7 mouse cellular contexts compared by ENCODE assay signal in genomic region chr15:92161163-92162025, GRCm38 (mm10).
DNase-seq lines count a peak whose midpoint lies in the region; ATAC-seq and TF ChIP-seq lines count a peak whose summit lies in the region.

No protein-coding gene starts in this region.

- H3K4me2 ChIP-seq in hindbrain, postnatal 0 days (ENCODE audit: low read depth, low read length), result peak overlapping the region; percentile 54
- H3K4me2 ChIP-seq in midbrain, embryonic 15.5 days, result peak overlapping the region; percentile 57
- H3K4me2 ChIP-seq in intestine, embryonic 15.5 days (replicated peaks), result no peak overlapping the region

- 0 out of 2 replicates have a peak, but pooled peaks cover 8% of the 10 kb centered on the region for H3K4me1 ChIP-seq in hindbrain, postnatal 0 days (ENCODE audit: insufficient read depth, low read length)
- H3K4me1 ChIP-seq in midbrain, embryonic 15.5 days, result peaks cover 11% of the 10 kb centered on the region
- H3K4me1 ChIP-seq in intestine, embryonic 15.5 days (replicated peaks), result no peaks in the 10 kb centered on the region

- peak; percentile 92 for ATAC-seq in hindbrain, postnatal 0 days
- peak; percentile 95 for ATAC-seq in midbrain, embryonic 15.5 days (replicated peaks)
- ATAC-seq in CD4-positive, CD25-positive, alpha-beta regulatory T cell, adult 4 months, result no peak
- no peak for ATAC-seq in intestine, embryonic 15.5 days

- H3K27me3 ChIP-seq in hindbrain, postnatal 0 days (ENCODE audit: insufficient read depth, low read length), result no peaks in the 10 kb centered on the region
- no peaks in the 10 kb centered on the region for H3K27me3 ChIP-seq in midbrain, embryonic 15.5 days (replicated peaks)
- no peaks in the 10 kb centered on the region for H3K27me3 ChIP-seq in intestine, embryonic 15.5 days (replicated peaks)

- peak overlapping the region; percentile 74 for H3K27ac ChIP-seq in hindbrain, postnatal 0 days
- H3K27ac ChIP-seq in midbrain, embryonic 15.5 days, result peak overlapping the region; percentile 89
- no peak overlapping the region for H3K27ac ChIP-seq in intestine, embryonic 15.5 days

- peak; percentile 62 for TF ChIP-seq CTCF in hindbrain, postnatal 0 days (IDR thresholded peaks at IDR 0.05; ENCODE audit: low read depth)

- whole genome bisulfite sequencing in hindbrain, postnatal 0 days, result 11% methylated on average over 20 of the region's 20 CpGs
- 17% methylated on average over 20 of the region's 20 CpGs for WGBS in midbrain, embryonic 15.5 days
- 47% methylated on average over 20 of the region's 20 CpGs for WGBS in intestine, embryonic 15.5 days

- H3K36me3 ChIP-seq in hindbrain, postnatal 0 days (ENCODE audit: insufficient read depth, low read length), result no peaks in the 10 kb centered on the region
- H3K36me3 ChIP-seq in midbrain, embryonic 15.5 days (replicated peaks), result no peaks in the 10 kb centered on the region
- no peaks in the 10 kb centered on the region for H3K36me3 ChIP-seq in intestine, embryonic 15.5 days

- peak overlapping the region; percentile 30 for H3K9ac ChIP-seq in hindbrain, postnatal 0 days (replicated peaks; ENCODE audit: low read length)
- peak overlapping the region; percentile 46 for H3K9ac ChIP-seq in midbrain, embryonic 15.5 days
- no peak overlapping the region for H3K9ac ChIP-seq in intestine, embryonic 15.5 days

- peak overlapping the region; percentile 40 for H3K4me3 ChIP-seq in hindbrain, postnatal 0 days (ENCODE audit: low read length)
- peak overlapping the region; percentile 43 for H3K4me3 ChIP-seq in midbrain, embryonic 15.5 days
- no peak overlapping the region for H3K4me3 ChIP-seq in intestine, embryonic 15.5 days (replicated peaks)

- peak; percentile 67 for DNase-seq in cerebellum, adult 11-12 months
- peak; percentile 34 for DNase-seq in embryo, embryonic 11 days
- peak; percentile 76 for DNase-seq in hindbrain, postnatal 0 days (ENCODE audit: low spot score)
- DNase-seq in liver, result no peak

- H3K9me3 ChIP-seq in hindbrain, postnatal 0 days (ENCODE audit: low read length), result no peaks in the 10 kb centered on the region
- no peaks in the 10 kb centered on the region for H3K9me3 ChIP-seq in midbrain, embryonic 15.5 days
- H3K9me3 ChIP-seq in intestine, embryonic 15.5 days, result no peaks in the 10 kb centered on the region

Comparison
In these comparisons a context has a peak if more than half of its experiments do, and no peak if none do; other contexts are left out.
1. ATAC-seq: peak in hindbrain, postnatal 0 days (single experiment) and midbrain, embryonic 15.5 days (single experiment); none in CD4-positive, CD25-positive, alpha-beta regulatory T cell, adult 4 months (single experiment) and intestine, embryonic 15.5 days (single experiment).